Mouse (Mus musculus) midbrain, postnatal 0 days (tissue): ENCODE measurements around the gene Eif5. TPM values are rescaled to one million over a fixed set of nuclear protein-coding genes. Genes with fewer than 3 reads are reported as not detected.
A peak's percentile ranks its signal among the peaks of the same experiment; 100 is the strongest.
"Not testable (repeated sequence)": the region's sequence is repeated elsewhere in the genome, so short reads cannot be mapped to it uniquely, and the experiment has no call there.

Experiments
- ATAC-seq: fragments of 200-750 bp; cut with Nextera tagmentation; 2 replicates; pipeline ENCODE4 v1.8.0; 2017; ENCODE audit warnings: moderate number of reproducible peaks, mild to moderate bottlenecking, moderate TSS enrichment, moderate library complexity; ENCODE audit not compliant: low FRiP score
- DNase-seq: peaks from one replicate; pipeline ENCODE4 v3.0.0-alpha.2; 2015; ENCODE audit warnings: low spot score
- H3K27ac ChIP-seq: fragments of 300-500 bp; sonication (generic); 2 replicates; pipeline ENCODE4 v1.5.1; 2014; ENCODE audit warnings: low read depth, mild to moderate bottlenecking, low read length, mixed read lengths
- H3K27me3 ChIP-seq: fragments of 300-500 bp; sonication (generic); 2 replicates; pipeline ENCODE4 v1.6.1; 2014; ENCODE audit warnings: low read length, control low read depth, mixed read lengths; ENCODE audit not compliant: insufficient read depth
- H3K36me3 ChIP-seq: fragments of 300-500 bp; sonication (generic); 2 replicates; pipeline ENCODE4 v1.6.1; 2014; ENCODE audit warnings: low read length, control low read depth, mixed read lengths; ENCODE audit not compliant: insufficient read depth
- H3K4me1 ChIP-seq: fragments of 300-500 bp; sonication (generic); 2 replicates; pipeline ENCODE4 v1.6.1; 2014; ENCODE audit warnings: mild to moderate bottlenecking, control low read depth, antibody characterized with exemption, low read length, mixed read lengths; ENCODE audit not compliant: insufficient read depth
- H3K4me2 ChIP-seq: fragments of 300-500 bp; sonication (generic); 2 replicates; pipeline ENCODE4 v1.6.1; 2014; ENCODE audit warnings: low read depth, mild to moderate bottlenecking, low read length, mixed read lengths; ENCODE audit not compliant: poor library complexity, severe bottlenecking
- H3K4me3 ChIP-seq: fragments of 300-500 bp; sonication (generic); 2 replicates; pipeline ENCODE4 v1.5.1; 2014; ENCODE audit warnings: low read depth, mild to moderate bottlenecking, low read length, moderate library complexity
- H3K9ac ChIP-seq: fragments of 300-500 bp; sonication (generic); replicated peaks from 2 replicates; pipeline ENCODE4 v1.6.1; 2014; ENCODE audit warnings: mild to moderate bottlenecking, low read length, moderate library complexity, mixed read lengths; ENCODE audit not compliant: poor library complexity, severe bottlenecking
- H3K9me3 ChIP-seq: fragments of 300-500 bp; sonication (generic); 2 replicates; pipeline ENCODE4 v1.6.1; 2016; ENCODE audit warnings: low read length, control low read depth
- CTCF ChIP-seq: IDR thresholded peaks from 2 replicates; pipeline ENCODE4 v1.5.1; 2016; ENCODE audit warnings: antibody characterized with exemption, mild to moderate bottlenecking
- WGBS: fragments of 180-500 bp; shearing (Covaris S2); extraction: QIAGEN DNeasy Blood & Tissue Kit; methylation state at CpG from one replicate; pipeline ENCODE4 v1.1.7; 2014; 5-methylcytosine and 5-hydroxymethylcytosine counted together
- polyA plus RNA-seq: library from polyadenylated mRNA; unstranded; fragments of >200 nt; fragmentation: Nextera tagmentation; extraction: Ambion mirVana; gene quantifications from 2 replicates; pipeline ENCODE4 v1.2.1, GENCODE M21; 2015
- total RNA-seq: library from RNA; depleted of rRNA; stranded (reverse); fragments of >200 nt; gene quantifications from 2 replicates; pipeline ENCODE4 v1.2.3, GENCODE M21; 2014

Eif5 gene
- total and polyA plus RNA-seq, 2 experiments from 2014 or later: 283 to 640 TPM

DNA sequence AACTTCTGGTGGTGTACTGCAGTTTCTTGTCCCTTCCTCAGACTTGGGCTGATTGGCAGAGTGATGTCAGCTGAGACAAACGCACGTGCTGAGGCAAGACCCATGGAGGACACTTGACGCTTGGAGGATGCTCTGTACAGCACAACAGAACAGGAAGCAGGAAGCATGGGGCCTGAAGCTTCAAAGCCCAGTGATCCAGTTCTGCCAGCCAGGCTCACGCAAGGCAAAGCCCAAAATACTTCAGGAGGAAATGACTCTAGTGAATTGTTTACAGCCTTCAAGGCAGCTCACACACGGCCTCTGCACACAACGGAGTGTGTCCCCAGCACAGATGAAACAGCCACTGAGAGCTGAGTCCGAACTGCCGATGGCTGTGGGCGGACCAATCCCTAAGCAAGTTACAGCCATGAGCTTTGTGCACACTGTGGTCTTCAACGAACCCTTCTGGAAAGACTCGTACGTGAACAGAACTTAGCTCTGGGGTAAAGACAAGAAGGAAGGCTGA is 34.7 kb upstream of the Eif5 start:
- DNase-seq: no peak
- no peak overlapping the region for H3K4me3 ChIP-seq
- TF ChIP-seq CTCF: no peak
- ATAC-seq: no peak
- no peak overlapping the region for H3K27ac ChIP-seq
- H3K4me1 ChIP-seq: no peaks in the 10 kb centered on the region
- no peak overlapping the region for H3K9ac ChIP-seq
- no peaks in the 10 kb centered on the region for H3K36me3 ChIP-seq
- WGBS: 88% methylated on average over 12 of the region's 12 CpGs
- no peaks in the 10 kb centered on the region for H3K9me3 ChIP-seq
- no peaks in the 10 kb centered on the region for H3K27me3 ChIP-seq
- no peak overlapping the region for H3K4me2 ChIP-seq

DNA sequence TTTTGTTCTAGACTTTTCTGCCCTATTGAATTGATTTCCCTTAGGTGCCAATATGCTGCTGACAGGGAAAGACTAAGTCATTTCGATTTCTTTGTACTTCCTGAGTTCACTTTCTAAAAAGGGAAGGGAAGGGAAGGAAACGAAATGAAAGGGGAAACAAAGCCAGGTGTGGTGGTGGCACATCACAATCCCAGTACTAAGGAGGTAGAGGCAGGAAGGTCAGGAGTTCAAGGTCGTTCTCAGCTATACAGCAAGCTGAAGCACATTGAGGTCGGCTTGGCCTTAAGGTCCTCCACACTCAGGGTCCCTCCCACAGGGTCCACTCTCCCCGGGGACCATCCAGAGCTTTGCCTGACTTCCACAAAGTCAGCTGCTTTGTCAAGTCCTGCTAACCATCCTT is 34.2 kb upstream of the Eif5 start:
- no peak for TF ChIP-seq CTCF
- Histone ChIP-seq H3K9ac (no peak overlapping the region), H3K9me3 (no peaks in the 10 kb centered on the region), H3K4me2 (peak overlapping the region; percentile 54; the same call in 1 of the 2 replicates), H3K36me3 (no peaks in the 10 kb centered on the region), H3K27ac (no peak overlapping the region), H3K4me3 (no peak overlapping the region), H3K4me1 (no peaks in the 10 kb centered on the region), H3K27me3 (no peaks in the 10 kb centered on the region)
- DNase-seq (no peak), ATAC-seq (no peak)
- WGBS: 76% methylated on average over 5 of the region's 5 CpGs

DNA sequence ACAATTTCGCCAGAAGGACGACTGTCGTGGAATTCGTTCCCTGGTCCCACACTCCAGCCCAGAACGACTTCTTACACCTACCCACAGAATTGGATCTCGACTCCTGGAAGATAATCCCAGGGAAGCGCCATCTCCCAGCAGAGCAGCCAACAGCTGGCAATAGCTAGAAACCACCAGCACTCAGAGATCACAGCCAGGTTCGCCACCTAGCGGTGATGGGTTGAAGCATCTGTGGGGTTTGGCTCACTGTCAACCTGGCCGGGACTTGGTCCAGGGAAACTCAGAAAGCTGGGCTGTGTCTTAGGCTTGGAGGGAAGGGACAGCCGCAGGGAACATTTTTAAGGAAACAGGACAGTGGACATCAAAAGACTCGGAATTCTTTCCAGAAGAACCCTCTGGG is 32.9 kb upstream of the Eif5 start:
- DNase-seq (peak; percentile 96), ATAC-seq (peak; percentile 70; the same call in 1 of the 2 replicates)
- peak; percentile 97 for TF ChIP-seq CTCF
- H3K27ac ChIP-seq: 0 out of 2 replicates have a peak overlapping the region, but pooled peaks have one; percentile 14
- 3% methylated on average over 12 of the region's 12 CpGs for WGBS
- H3K9ac ChIP-seq: 0 out of 2 replicates have a peak overlapping the region, but pooled peaks have one; percentile 42
- H3K4me2 ChIP-seq: peak overlapping the region; percentile 54
- peak overlapping the region; percentile 31 for H3K4me3 ChIP-seq
- no peaks in the 10 kb centered on the region for H3K4me1 ChIP-seq
- no peaks in the 10 kb centered on the region for H3K9me3 ChIP-seq
- no peaks in the 10 kb centered on the region for H3K27me3 ChIP-seq
- no peaks in the 10 kb centered on the region for H3K36me3 ChIP-seq

DNA sequence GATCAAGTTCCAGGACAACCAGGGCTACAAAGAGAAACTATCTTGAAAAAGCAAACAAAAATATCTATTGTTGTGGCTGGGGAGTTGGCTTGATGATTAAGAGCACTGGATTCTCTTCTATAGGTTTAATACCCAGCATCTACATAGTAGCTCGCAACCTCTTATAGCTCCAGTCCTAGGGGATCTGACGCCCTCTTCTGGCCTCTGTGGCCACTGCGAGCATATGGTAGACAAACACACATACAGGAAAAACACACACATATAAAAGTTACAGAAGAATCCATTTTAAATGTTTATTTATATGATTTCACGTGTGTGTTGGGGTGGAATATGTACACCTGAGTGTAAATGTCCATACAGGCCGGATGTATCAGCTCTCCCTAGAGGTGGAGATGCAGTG is 30.8 kb upstream of the Eif5 start:
- no peak overlapping the region for H3K4me2 ChIP-seq
- H3K9me3 ChIP-seq: no peaks in the 10 kb centered on the region
- H3K36me3 ChIP-seq: no peaks in the 10 kb centered on the region
- no peak for ATAC-seq
- H3K9ac ChIP-seq: no peak overlapping the region
- DNase-seq: no peak
- H3K4me3 ChIP-seq: no peak overlapping the region
- 71% methylated on average over 5 of the region's 5 CpGs for WGBS
- H3K27me3 ChIP-seq: no peaks in the 10 kb centered on the region
- no peak overlapping the region for H3K27ac ChIP-seq
- H3K4me1 ChIP-seq: no peaks in the 10 kb centered on the region
- TF ChIP-seq CTCF: no peak

DNA sequence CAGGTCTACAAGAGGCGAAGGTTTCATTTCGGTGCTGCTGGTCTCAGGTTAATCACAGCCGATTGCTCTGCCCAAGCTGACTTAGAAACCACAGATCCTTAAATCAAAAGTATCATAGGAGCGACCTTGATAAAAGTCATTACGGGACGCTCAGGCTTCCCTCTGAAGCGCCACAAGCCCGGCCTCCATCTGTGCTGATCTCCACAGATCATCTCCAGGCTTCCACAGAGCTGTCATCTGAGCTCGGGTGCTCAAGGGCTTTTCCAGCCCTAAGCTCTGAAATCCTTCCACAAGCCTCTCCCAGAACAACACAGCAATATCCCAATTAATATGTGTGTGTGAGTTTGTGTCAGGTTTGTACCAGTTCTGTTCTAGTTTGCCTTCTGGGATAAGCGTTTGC is 29.9 kb upstream of the Eif5 start:
- TF ChIP-seq CTCF: no peak
- Histone ChIP-seq H3K27me3 (no peaks in the 10 kb centered on the region), H3K9ac (no peak overlapping the region), H3K4me2 (no peak overlapping the region), H3K4me3 (no peak overlapping the region), H3K36me3 (no peaks in the 10 kb centered on the region), H3K9me3 (no peaks in the 10 kb centered on the region), H3K4me1 (no peaks in the 10 kb centered on the region), H3K27ac (no peak overlapping the region)
- WGBS: 90% methylated on average over 10 of the region's 10 CpGs
- DNase-seq: no peak
- ATAC-seq: no peak

DNA sequence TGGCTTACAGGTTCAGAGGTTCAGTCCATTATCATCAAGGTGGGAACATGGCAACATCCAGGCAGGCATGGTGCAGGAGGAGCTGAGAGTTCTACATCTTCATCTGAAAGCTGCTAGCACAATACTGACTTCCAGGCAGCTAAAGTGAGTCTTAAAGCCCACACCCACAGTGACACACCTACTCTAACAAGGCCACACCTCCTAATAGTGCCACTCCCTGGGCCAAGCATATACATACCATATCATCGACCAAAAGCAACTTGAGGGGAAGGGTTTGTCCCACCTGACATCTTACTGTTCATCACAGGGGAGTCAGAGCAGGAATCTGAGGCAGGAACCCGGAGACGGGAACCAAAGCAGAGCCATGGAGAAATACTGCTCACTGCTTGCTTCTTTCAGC is 29.4 kb upstream of the Eif5 start:
- DNase-seq, ATAC-seq, H3K4me2 ChIP-seq, H3K4me3 ChIP-seq, H3K4me1 ChIP-seq, H3K9ac ChIP-seq, H3K27me3 ChIP-seq, H3K9me3 ChIP-seq, H3K36me3 ChIP-seq, H3K27ac ChIP-seq: not testable (repeated sequence)
- WGBS: 87% methylated on average over 3 of the region's 3 CpGs
